In the genomic region with DNA sequence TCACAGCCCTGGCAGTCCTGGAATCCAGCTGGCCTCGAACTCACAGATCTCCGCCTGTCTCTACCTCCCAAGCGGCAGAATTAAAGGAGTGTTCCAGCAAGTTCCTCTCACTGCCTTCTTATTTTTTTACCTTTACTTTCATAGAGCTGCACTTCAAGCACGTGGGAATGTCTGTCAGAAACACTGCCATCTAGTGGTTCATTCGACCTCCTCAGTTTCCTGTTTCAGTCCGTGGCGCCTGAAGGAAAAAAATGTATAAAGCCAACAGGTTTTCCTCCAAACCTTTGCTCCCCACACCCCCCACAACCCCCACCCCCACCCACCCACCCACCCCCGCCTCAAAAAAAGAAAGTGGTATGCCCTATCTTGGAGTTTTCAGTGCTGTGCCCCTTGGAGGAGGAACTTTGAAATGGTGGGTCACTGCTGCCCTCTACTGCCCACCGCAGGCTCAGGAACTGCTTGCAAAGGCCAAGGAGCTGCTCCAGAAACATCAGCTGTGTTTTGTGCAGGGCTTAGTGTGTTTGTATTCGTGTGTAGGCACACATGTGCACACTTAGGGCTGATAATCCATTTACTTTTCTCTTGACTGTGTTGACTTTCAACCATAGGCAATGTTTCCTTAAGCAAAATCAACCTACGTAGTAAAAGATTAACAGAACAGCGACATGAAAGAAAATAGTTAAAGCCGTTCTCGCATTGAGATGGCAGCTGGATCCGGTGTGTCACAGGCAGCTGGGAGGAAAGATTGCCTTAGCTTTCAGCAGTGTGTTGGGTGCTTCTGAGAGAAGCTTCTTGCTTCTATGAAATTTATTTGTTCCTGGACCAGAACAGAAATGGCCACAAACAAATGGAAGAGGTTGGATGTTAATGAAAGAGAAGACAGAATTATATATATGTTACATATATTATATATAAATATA, we compare ENCODE assay signal across 8 mouse cellular contexts. TPM values are rescaled to one million over a fixed set of nuclear protein-coding genes. Genes with fewer than 3 reads are reported as not detected.
DNase-seq lines count a peak whose midpoint lies in the region; ATAC-seq lines count a peak whose summit lies in the region.

No protein-coding gene starts in this region.

- H3K9ac ChIP-seq in embryonic facial prominence, embryonic 15.5 days = no peak overlapping the region
- H3K9ac ChIP-seq in limb, embryonic 13.5 days = no peak overlapping the region
- H3K9ac ChIP-seq in midbrain, embryonic 16.5 days (ENCODE audit: low read depth, low read length) = peak overlapping the region; percentile 34; the same call in 1 of the 2 replicates

- H3K9me3 ChIP-seq in embryonic facial prominence, embryonic 15.5 days (replicated peaks) = no peaks in the 10 kb centered on the region
- H3K9me3 ChIP-seq in limb, embryonic 13.5 days = no peaks in the 10 kb centered on the region
- no peaks in the 10 kb centered on the region for H3K9me3 ChIP-seq in midbrain, embryonic 16.5 days (replicated peaks; ENCODE audit: control insufficient read depth, low read length, poor library complexity, severe bottlenecking)

- H3K4me2 ChIP-seq in embryonic facial prominence, embryonic 15.5 days (replicated peaks) = peak overlapping the region; percentile 42
- H3K4me2 ChIP-seq in limb, embryonic 13.5 days (replicated peaks) = peak overlapping the region; percentile 41
- peak overlapping the region; percentile 51 for H3K4me2 ChIP-seq in midbrain, embryonic 16.5 days (ENCODE audit: low read length)

- peak; percentile 75 for ATAC-seq in embryonic facial prominence, embryonic 15.5 days (ENCODE audit: insufficient number of reproducible peaks, low FRiP score, low TSS enrichment, low read depth)
- ATAC-seq in limb, embryonic 13.5 days (ENCODE audit: low FRiP score, low read depth) = peak; percentile 94
- peak; percentile 96 for ATAC-seq in midbrain, embryonic 16.5 days

- H3K27ac ChIP-seq in embryonic facial prominence, embryonic 15.5 days (replicated peaks) = no peak overlapping the region
- H3K27ac ChIP-seq in limb, embryonic 13.5 days = no peak overlapping the region
- H3K27ac ChIP-seq in midbrain, embryonic 16.5 days (ENCODE audit: low read length) = no peak overlapping the region

- H3K4me1 ChIP-seq in embryonic facial prominence, embryonic 15.5 days = no peaks in the 10 kb centered on the region
- H3K4me1 ChIP-seq in limb, embryonic 13.5 days = no peaks in the 10 kb centered on the region
- peaks cover 2% of the 10 kb centered on the region; the same call in 1 of the 2 replicates for H3K4me1 ChIP-seq in midbrain, embryonic 16.5 days (ENCODE audit: control insufficient read depth, insufficient read depth, low read length)

- H3K4me3 ChIP-seq in embryonic facial prominence, embryonic 15.5 days (replicated peaks) = 0 out of 2 replicates have a peak overlapping the region, but pooled peaks have one; percentile 11
- H3K4me3 ChIP-seq in limb, embryonic 13.5 days = no peak overlapping the region
- no peak overlapping the region for H3K4me3 ChIP-seq in midbrain, embryonic 16.5 days (ENCODE audit: low read depth, low read length)

- 19% methylated on average over 15 of the region's 15 CpGs for WGBS in embryonic facial prominence, embryonic 15.5 days
- 25% methylated on average over 15 of the region's 15 CpGs for WGBS in limb, embryonic 13.5 days
- WGBS in midbrain, embryonic 16.5 days = 22% methylated on average over 15 of the region's 15 CpGs

- peak; percentile 86 for DNase-seq in 416B (ENCODE audit: low read depth)
- peak; percentile 81 to 85 for DNase-seq in adrenal gland, postnatal 36 days
- peak; percentile 30 to 74 for DNase-seq in heart, adult 9 months (ENCODE audit: low spot score in 2 of 2)
- DNase-seq in kidney, adult 9 months = peak; percentile 85
- peak; percentile 44 to 82 for DNase-seq in spleen, postnatal 10 days (ENCODE audit: low spot score in 2 of 2)

- no peaks in the 10 kb centered on the region for H3K36me3 ChIP-seq in embryonic facial prominence, embryonic 15.5 days
- H3K36me3 ChIP-seq in limb, embryonic 13.5 days = no peaks in the 10 kb centered on the region
- no peaks in the 10 kb centered on the region for H3K36me3 ChIP-seq in midbrain, embryonic 16.5 days (ENCODE audit: control insufficient read depth, insufficient read depth, low read length)

- no peaks in the 10 kb centered on the region for H3K27me3 ChIP-seq in embryonic facial prominence, embryonic 15.5 days
- no peaks in the 10 kb centered on the region for H3K27me3 ChIP-seq in limb, embryonic 13.5 days
- H3K27me3 ChIP-seq in midbrain, embryonic 16.5 days (ENCODE audit: control insufficient read depth, insufficient read depth, low read depth, low read length) = no peaks in the 10 kb centered on the region

RNA-seq across cellular contexts. Expression of gene Rfc3, which starts 35.8 kb away (rescaled TPM):
- 10 to 100 TPM; 16.7 to 18.9 TPM for total RNA-seq in adrenal gland, postnatal 36 days (2021)
- polyA plus RNA-seq in embryonic facial prominence, embryonic 15.5 days (2015; fragmentation: Nextera tagmentation; extraction: Ambion mirVana) = 71.4 and 76.8 TPM in 2 replicates
- polyA plus RNA-seq in limb, embryonic 13.5 days (2015; fragmentation: Nextera tagmentation; extraction: Ambion mirVana) = 108 and 123 TPM in 2 replicates
- polyA plus RNA-seq in midbrain, embryonic 16.5 days (2015; fragmentation: Nextera tagmentation; extraction: Ambion mirVana) = 60.9 and 61.8 TPM in 2 replicates
